Mouse (Mus musculus): ENCODE data around the gene Ptges2.

GRCm38 (mm10) chr2:32407144-32407824 lies 11.6 kb downstream of the Ptges2 start:
- TF ChIP-seq POLR2A (IDR thresholded peaks at IDR 0.05; ENCODE audit: low read depth, low read length): no peak
- TF ChIP-seq CTCF (IDR thresholded peaks at IDR 0.05; ENCODE audit: extremely low read depth, insufficient read depth, insufficient read length, insufficient replicate concordance): no peak
